Mouse (Mus musculus) small intestine, adult 2 months (tissue): ENCODE data around the gene Asb8. TPM values are rescaled to one million over a fixed set of nuclear protein-coding genes. Genes with fewer than 3 reads are reported as not detected.

Experiments used
- H3K27ac ChIP-seq: fragments of 200-500 bp; 2 replicates; pipeline ENCODE4 v1.5.1; 2012; ENCODE audit warnings: low read depth, low read length, control low read depth, inconsistent platforms; ENCODE audit not compliant: insufficient read depth
- H3K27me3 ChIP-seq: fragments of 200-500 bp; 2 replicates; pipeline ENCODE4 v1.6.1; 2012; ENCODE audit warnings: mild to moderate bottlenecking, moderate library complexity, low read length, inconsistent platforms; ENCODE audit not compliant: control insufficient read depth, insufficient read depth
- H3K36me3 ChIP-seq: fragments of 200-500 bp; 2 replicates; pipeline ENCODE4 v1.6.1; 2012; ENCODE audit warnings: mild to moderate bottlenecking, low read length, control low read depth, inconsistent platforms; ENCODE audit not compliant: control insufficient read depth, insufficient read depth
- H3K4me1 ChIP-seq: fragments of 200-500 bp; 2 replicates; pipeline ENCODE4 v1.6.1; 2012; ENCODE audit warnings: low read length, inconsistent platforms, mixed read lengths; ENCODE audit not compliant: control insufficient read depth, insufficient read depth, insufficient read length
- H3K4me3 ChIP-seq: fragments of 200-500 bp; 2 replicates; pipeline ENCODE4 v1.5.1; 2012; ENCODE audit warnings: low read depth, mild to moderate bottlenecking, control low read depth, inconsistent platforms, low read length, moderate library complexity
- CTCF ChIP-seq: fragments of 200-500 bp; IDR thresholded peaks from 2 replicates; pipeline ENCODE4 v1.5.1; 2012; ENCODE audit warnings: low read depth, mild to moderate bottlenecking, control low read depth, inconsistent platforms, low read length, moderate library complexity, mixed read lengths; ENCODE audit not compliant: insufficient replicate concordance, insufficient read length; ENCODE audit errors: extremely low read depth
- POLR2A ChIP-seq: fragments of 200-500 bp; IDR thresholded peaks from 2 replicates; pipeline ENCODE4 v1.6.1; 2012; ENCODE audit warnings: low read depth, mild to moderate bottlenecking, control low read depth, inconsistent platforms, low read length, moderate library complexity
- WGBS: fragments of 180-500 bp; shearing (Covaris S2); methylation state at CpG from one replicate; pipeline ENCODE4 v1.1.7; 2018; 5-methylcytosine and 5-hydroxymethylcytosine counted together
- polyA plus RNA-seq: library from polyadenylated mRNA; depleted of rRNA; stranded (reverse); fragments of >200 nt; gene quantifications from 2 replicates; pipeline ENCODE4 v1.2.3, GENCODE M21; 2012

The Asb8 gene
- polyA plus RNA-seq, 1 experiment: 27.3 TPM

DNA sequence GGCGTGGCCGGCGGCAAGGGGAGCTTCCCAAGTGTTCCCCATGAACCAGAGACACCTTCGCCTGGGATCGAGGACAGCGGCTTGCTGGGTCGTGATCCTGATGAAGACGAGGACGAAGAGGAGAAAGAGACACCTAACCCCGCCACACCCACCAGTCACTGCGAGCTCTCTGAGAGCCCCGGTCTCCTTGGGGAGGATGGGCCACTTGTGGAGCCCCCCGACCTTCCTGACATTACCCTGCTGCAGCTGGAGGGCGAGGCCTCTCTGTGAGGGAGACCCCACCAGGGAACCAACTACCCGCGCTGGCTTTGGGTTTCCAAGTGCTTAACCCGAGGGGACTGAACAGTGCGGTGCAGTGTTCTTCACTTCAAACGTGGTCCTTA, 3.2 kb upstream of the Asb8 start:
- Histone ChIP-seq H3K27me3 (peaks cover 25% of the 10 kb centered on the region), H3K4me3 (no peak overlapping the region), H3K36me3 (no peaks in the 10 kb centered on the region), H3K4me1 (peaks cover 10% of the 10 kb centered on the region), H3K27ac (no peak overlapping the region)
- no peak for TF ChIP-seq CTCF
- TF ChIP-seq POLR2A: no peak
- WGBS: 22% methylated on average over 19 of the region's 19 CpGs

DNA sequence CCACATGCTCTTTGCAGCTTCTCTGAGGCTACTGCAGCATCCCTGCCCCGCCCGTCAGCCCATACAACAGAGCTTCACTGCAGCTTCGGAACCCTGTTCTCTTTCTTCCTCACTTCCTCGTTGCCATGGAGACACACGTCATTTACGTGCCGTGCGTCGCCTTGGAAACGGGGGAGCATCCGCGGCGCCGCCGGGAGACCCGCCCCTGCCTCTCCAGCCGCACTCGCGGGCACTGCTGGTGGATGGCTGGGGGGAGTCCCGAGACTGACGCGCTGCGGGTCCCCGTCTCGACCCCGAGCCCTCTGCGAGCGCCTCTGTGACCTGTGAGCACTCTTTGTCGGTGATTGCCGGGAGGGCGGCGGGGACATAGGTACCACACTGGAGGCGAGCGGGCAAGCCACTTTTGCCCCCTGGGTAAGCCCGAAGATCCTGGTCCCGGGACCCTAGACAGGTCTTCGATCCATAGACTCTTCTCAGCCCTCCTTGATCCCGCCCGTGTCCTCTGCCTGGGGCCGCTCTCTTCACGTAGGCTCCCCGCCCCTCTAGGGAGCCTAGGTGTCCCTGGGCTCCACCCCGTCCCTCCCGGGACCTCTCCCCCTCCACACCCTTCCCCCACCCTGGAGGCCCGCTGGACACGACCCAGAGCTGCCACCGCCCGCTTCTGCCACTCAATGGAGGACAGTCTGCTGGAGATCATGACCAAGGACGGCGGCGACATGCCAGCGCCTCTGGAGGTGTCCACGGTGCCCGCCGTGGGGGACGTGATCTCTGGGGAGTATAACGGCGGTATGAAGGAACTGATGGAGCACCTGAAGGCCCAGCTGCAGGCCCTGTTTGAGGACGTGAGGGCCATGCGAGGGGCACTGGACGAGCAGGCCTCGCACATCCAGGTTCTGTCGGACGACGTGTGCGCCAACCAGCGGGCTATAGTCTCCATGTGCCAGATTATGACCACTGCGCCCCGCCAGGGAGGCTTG, 2.5 kb upstream of the Asb8 start:
- WGBS: 6% methylated on average over 69 of the region's 69 CpGs
- TF ChIP-seq CTCF (no peak), POLR2A (no peak)
- no peak overlapping the region for H3K27ac ChIP-seq
- peaks cover 25% of the 10 kb centered on the region for H3K27me3 ChIP-seq
- H3K4me3 ChIP-seq: peak overlapping the region; percentile 37
- H3K4me1 ChIP-seq: peaks cover 10% of the 10 kb centered on the region
- H3K36me3 ChIP-seq: no peaks in the 10 kb centered on the region

DNA sequence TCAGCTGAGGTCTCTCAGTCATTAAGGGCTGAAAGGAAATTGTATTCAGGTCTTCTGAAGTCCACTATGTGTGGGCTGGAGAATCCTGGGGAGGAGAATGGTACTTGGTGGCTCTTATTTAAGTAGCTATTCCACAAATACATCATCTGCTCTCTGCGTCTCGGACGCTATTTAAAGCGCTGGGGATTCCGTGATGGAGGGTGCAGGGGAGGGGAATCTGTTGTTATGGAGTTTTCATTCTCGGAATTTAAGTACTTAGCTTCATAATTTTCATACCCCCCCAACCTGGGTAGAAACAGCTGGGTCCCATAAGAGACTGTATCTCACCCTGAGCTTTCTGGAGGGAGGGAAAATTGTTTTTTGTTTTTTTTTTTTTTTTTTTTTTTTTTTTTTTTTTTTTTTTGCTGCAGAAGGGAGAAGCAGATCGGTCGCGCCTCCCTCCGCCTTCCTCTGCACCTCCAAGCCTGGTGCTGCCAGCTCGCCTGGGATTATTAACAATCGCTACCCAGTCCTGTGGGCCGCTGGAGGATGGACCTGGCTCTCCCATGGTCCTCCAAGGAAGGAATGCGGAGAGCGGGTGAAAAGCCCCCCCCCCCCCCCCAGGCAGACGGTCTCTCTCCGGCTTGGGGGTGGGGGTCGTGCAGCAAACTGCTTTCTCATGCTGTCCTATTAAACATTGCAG, 1.7 kb upstream of the Asb8 start, which contains the start of gene Ccdc184:
Ccdc184 (plus strand) TSS at position 196 of the 682 bp plus-strand sequence.
- Histone ChIP-seq H3K27me3 (peaks cover 25% of the 10 kb centered on the region), H3K4me3 (peak within 1 kb of the TSS; percentile 37), H3K27ac (no peak within 1 kb of the TSS), H3K36me3 (no peaks in the 10 kb centered on the region), H3K4me1 (peaks cover 10% of the 10 kb centered on the region)
- WGBS: 9% methylated on average over 18 of the region's 18 CpGs
- TF ChIP-seq CTCF (no peak), POLR2A (no peak)

DNA sequence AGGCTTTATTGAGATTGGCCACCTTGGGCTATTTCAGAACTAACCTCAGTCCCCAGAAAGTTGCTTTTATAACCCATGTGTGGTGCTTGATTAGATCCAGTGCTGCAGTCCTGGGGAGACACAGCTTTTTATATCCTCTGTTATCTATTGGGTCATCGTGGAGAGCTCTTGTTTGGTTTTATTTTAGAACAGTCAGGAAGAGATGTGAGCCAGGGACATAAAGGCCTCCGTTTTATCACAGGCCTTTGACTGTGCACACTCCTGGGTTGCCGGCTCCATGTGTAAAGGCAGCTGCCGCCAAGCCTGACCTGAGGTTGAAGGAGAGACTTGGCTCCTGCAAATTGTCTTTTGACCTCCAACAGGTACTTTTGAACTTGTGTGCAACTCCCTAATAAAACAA, 2.9 kb downstream of the Asb8 start:
- Histone ChIP-seq H3K27ac (no peak overlapping the region), H3K4me3 (no peak overlapping the region), H3K36me3 (no peaks in the 10 kb centered on the region), H3K27me3 (peaks cover 13% of the 10 kb centered on the region), H3K4me1 (no peaks in the 10 kb centered on the region)
- TF ChIP-seq POLR2A (no peak), CTCF (no peak)
- WGBS: 57% methylated on average over 4 of the region's 4 CpGs

- WGBS: 68% methylated on average over 19 of the region's 19 CpGs
- Histone ChIP-seq H3K27ac (no peak overlapping the region), H3K4me3 (no peak overlapping the region), H3K27me3 (0 out of 2 replicates have a peak, but pooled peaks cover 6% of the 10 kb centered on the region), H3K4me1 (no peaks in the 10 kb centered on the region), H3K36me3 (no peaks in the 10 kb centered on the region)
- no peak for TF ChIP-seq CTCF
- TF ChIP-seq POLR2A: no peak
Observed at GRCm38 (mm10) chr15:98161026-98161805, 4.2 kb downstream of the Asb8 start.

GRCm38 (mm10) chr15:98157253-98157652, 8.2 kb downstream of the Asb8 start:
- H3K27ac ChIP-seq: no peak overlapping the region
- H3K36me3 ChIP-seq: no peaks in the 10 kb centered on the region
- TF ChIP-seq CTCF: no peak
- TF ChIP-seq POLR2A: no peak
- 41% methylated on average over 1 of the region's 1 CpGs for WGBS
- no peak overlapping the region for H3K4me3 ChIP-seq
- no peaks in the 10 kb centered on the region for H3K27me3 ChIP-seq
- no peaks in the 10 kb centered on the region for H3K4me1 ChIP-seq
